Mouse (Mus musculus): ENCODE results near the gene Adam3. TPM values are rescaled to one million over a fixed set of nuclear protein-coding genes. Genes with fewer than 3 reads are reported as not detected.

The Adam3 gene
- 0.20 and 0.50 TPM in 2 replicates for polyA plus RNA-seq (2015; fragmentation: Nextera tagmentation; extraction: Ambion mirVana)

- ATAC-seq (peak; percentile 78), DNase-seq (ENCODE audit: low spot score) (peak; percentile 70)
- Histone ChIP-seq H3K36me3 (ENCODE audit: insufficient read depth, low read length) (no peaks in the 10 kb centered on the region), H3K9ac (replicated peaks; ENCODE audit: low read depth) (no peak within 1 kb of the TSS), H3K4me2 (replicated peaks; ENCODE audit: low read depth, low read length) (peak within 1 kb of the TSS; percentile 27), H3K4me1 (ENCODE audit: insufficient read depth, low read depth, low read length) (peaks cover 3% of the 10 kb centered on the region; the same call in 1 of the 2 replicates), H3K27ac (ENCODE audit: low read length) (0 out of 2 replicates have a peak within 1 kb of the TSS, but pooled peaks have one; percentile 14), H3K27me3 (replicated peaks; ENCODE audit: insufficient read depth, low read length) (no peaks in the 10 kb centered on the region), H3K9me3 (ENCODE audit: low read length) (no peaks in the 10 kb centered on the region), H3K4me3 (ENCODE audit: low read depth, low read length) (no peak within 1 kb of the TSS)
- no peak for TF ChIP-seq EP300 (IDR thresholded peaks at IDR 0.05)
- no peak for TF ChIP-seq CTCF (IDR thresholded peaks at IDR 0.05)
- WGBS: 25% methylated on average over 11 of the region's 11 CpGs
Observed at GRCm38 (mm10) chr8:24725630-24726029, at the start of gene Adam3. Gene Adam3 (minus strand): TSS chr8:24725852.

GRCm38 (mm10) chr8:24724886-24725626 is 596 bp downstream of the Adam3 start:
- Histone ChIP-seq H3K36me3 (ENCODE audit: insufficient read depth, low read length) (no peaks in the 10 kb centered on the region), H3K27me3 (replicated peaks; ENCODE audit: insufficient read depth, low read length) (no peaks in the 10 kb centered on the region), H3K4me2 (replicated peaks; ENCODE audit: low read depth, low read length) (peak overlapping the region; percentile 27), H3K4me3 (ENCODE audit: low read depth, low read length) (no peak overlapping the region), H3K27ac (ENCODE audit: low read length) (0 out of 2 replicates have a peak overlapping the region, but pooled peaks have one; percentile 14), H3K9ac (replicated peaks; ENCODE audit: low read depth) (no peak overlapping the region), H3K9me3 (ENCODE audit: low read length) (no peaks in the 10 kb centered on the region), H3K4me1 (ENCODE audit: insufficient read depth, low read depth, low read length) (peaks cover 3% of the 10 kb centered on the region; the same call in 1 of the 2 replicates)
- peak; percentile 76 for DNase-seq (ENCODE audit: low spot score)
- TF ChIP-seq EP300 (IDR thresholded peaks at IDR 0.05) (peak; percentile 66), CTCF (IDR thresholded peaks at IDR 0.05) (no peak)
- WGBS: 34% methylated on average over 16 of the region's 16 CpGs
- ATAC-seq: peak; percentile 67

Other genes with a start within 250 kb of the Adam3 start
- gene Adam5, start 98.5 kb upstream of the Adam3 start, polyA plus RNA-seq (2015; fragmentation: Nextera tagmentation; extraction: Ambion mirVana): 0.73 and 0.96 TPM in 2 replicates

Measured in lung, postnatal 0 days (tissue).